11 mouse cellular contexts compared by ENCODE assay signal in the genomic region with DNA sequence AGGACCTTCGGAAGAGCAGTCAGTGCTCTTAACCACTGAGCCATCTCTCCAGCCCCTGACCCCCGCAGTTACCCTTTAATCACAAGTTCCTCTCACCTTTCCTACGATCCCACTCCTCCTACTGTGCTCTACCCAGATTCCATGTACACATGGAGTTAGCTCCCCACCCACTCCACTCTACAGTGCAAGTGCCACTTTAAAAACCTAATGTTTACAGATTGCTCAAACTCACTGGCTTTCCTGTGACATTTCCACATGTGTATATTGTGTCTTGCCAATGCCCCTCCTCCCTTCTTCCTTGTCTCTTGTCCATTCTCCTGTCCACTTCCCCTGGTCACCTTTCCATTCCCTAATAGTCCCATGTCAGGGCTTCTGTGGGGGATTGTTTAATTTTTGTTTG.
"Had no signal": no experiment of that assay in that cellular context is flagged by ENCODE, and none has a peak within 500 bp of the region (broad histone marks: within the 10 kb centered on the region; RNA-seq: fewer than 3 reads in every experiment).

No protein-coding gene starts in this region.

- DNase-seq: kidney, adult 8-10 months; kidney, postnatal 25 days; layer of hippocampus, postnatal 36 days; liver, embryonic 13.5 days; right cerebral cortex, postnatal 25 days; thymus, postnatal 14 days had no signal

- H3K4me2 ChIP-seq: limb, embryonic 12.5 days; liver, embryonic 13.5 days; midbrain, embryonic 13.5 days had no signal

- H3K27me3 ChIP-seq: limb, embryonic 12.5 days; liver, embryonic 13.5 days; midbrain, embryonic 13.5 days had no signal

- H3K4me1 ChIP-seq: limb, embryonic 12.5 days had no signal

- H3K9ac ChIP-seq: limb, embryonic 12.5 days; liver, embryonic 13.5 days; midbrain, embryonic 13.5 days had no signal

- H3K27ac ChIP-seq: limb, embryonic 12.5 days; liver, embryonic 13.5 days; midbrain, embryonic 13.5 days; stomach, postnatal 0 days had no signal

- H3K36me3 ChIP-seq: limb, embryonic 12.5 days; liver, embryonic 13.5 days; midbrain, embryonic 13.5 days had no signal

- ATAC-seq: hindbrain, embryonic 16.5 days; inflammation-experienced regulatory T-cells, adult 6 months; midbrain, embryonic 13.5 days had no signal

- H3K9me3 ChIP-seq: liver, embryonic 13.5 days; midbrain, embryonic 13.5 days had no signal

- H3K4me3 ChIP-seq: limb, embryonic 12.5 days; liver, embryonic 13.5 days; midbrain, embryonic 13.5 days had no signal
